ENCODE assay signal across 7 mouse cellular contexts in genomic region chr6:118454452-118454851, GRCm38 (mm10). TPM values are rescaled to one million over a fixed set of nuclear protein-coding genes. Genes with fewer than 3 reads are reported as not detected.
DNase-seq lines count a peak whose midpoint lies in the region; ATAC-seq and TF ChIP-seq lines count a peak whose summit lies in the region.

No protein-coding gene starts in this region.

- H3K27ac ChIP-seq in bone marrow macrophage, adult 2 months (ENCODE audit: insufficient read depth, low read depth, low read length) = no peak overlapping the region
- peak overlapping the region; percentile 99 for H3K27ac ChIP-seq in forebrain, embryonic 15.5 days (replicated peaks)
- peak overlapping the region; percentile 97; the same call in 1 of the 2 replicates for H3K27ac ChIP-seq in limb, embryonic 14.5 days (replicated peaks; ENCODE audit: low read depth, low read length)
- peak overlapping the region; percentile 93; the same call in 1 of the 2 replicates for H3K27ac ChIP-seq in stomach, embryonic 14.5 days (ENCODE audit: low read length)

- peaks cover 2% of the 10 kb centered on the region; the same call in 1 of the 2 replicates for H3K4me1 ChIP-seq in bone marrow macrophage, adult 2 months (ENCODE audit: control insufficient read depth, insufficient read depth, low read length)
- H3K4me1 ChIP-seq in forebrain, embryonic 15.5 days = peaks cover 21% of the 10 kb centered on the region
- H3K4me1 ChIP-seq in limb, embryonic 14.5 days (ENCODE audit: control insufficient read depth, insufficient read depth, low read length) = peaks cover 8% of the 10 kb centered on the region
- peaks cover 6% of the 10 kb centered on the region; the same call in 1 of the 2 replicates for H3K4me1 ChIP-seq in stomach, embryonic 14.5 days (ENCODE audit: control insufficient read depth, insufficient read depth, low read length)

- no peak for TF ChIP-seq POLR2A in bone marrow macrophage, adult 2 months (IDR thresholded peaks at IDR 0.05; ENCODE audit: borderline replicate concordance, low read depth, low read length)
- TF ChIP-seq POLR2A in limb, embryonic 14.5 days (IDR thresholded peaks at IDR 0.05; ENCODE audit: borderline replicate concordance, extremely low read depth, insufficient read depth, insufficient read length) = no peak

- no peaks in the 10 kb centered on the region for H3K9me3 ChIP-seq in forebrain, embryonic 15.5 days
- no peaks in the 10 kb centered on the region for H3K9me3 ChIP-seq in limb, embryonic 14.5 days (ENCODE audit: control insufficient read depth, low read length)
- H3K9me3 ChIP-seq in stomach, embryonic 14.5 days (ENCODE audit: control insufficient read depth, low read depth, low read length) = no peaks in the 10 kb centered on the region

- 47% methylated on average over 8 of the region's 8 CpGs for WGBS in forebrain, embryonic 15.5 days
- 32% methylated on average over 8 of the region's 8 CpGs for WGBS in limb, embryonic 14.5 days
- WGBS in stomach, embryonic 14.5 days = 27% methylated on average over 8 of the region's 8 CpGs

- peak overlapping the region; percentile 95 for H3K9ac ChIP-seq in forebrain, embryonic 15.5 days (replicated peaks)
- peak overlapping the region; percentile 95 for H3K9ac ChIP-seq in limb, embryonic 14.5 days (ENCODE audit: low read depth, low read length, severe bottlenecking)
- peak overlapping the region; percentile 88 for H3K9ac ChIP-seq in stomach, embryonic 14.5 days (replicated peaks; ENCODE audit: low read depth, low read length)

- H3K4me2 ChIP-seq in forebrain, embryonic 15.5 days (replicated peaks) = peak overlapping the region; percentile 80
- peak overlapping the region; percentile 75 for H3K4me2 ChIP-seq in limb, embryonic 14.5 days (replicated peaks; ENCODE audit: low read depth, low read length, severe bottlenecking)
- peak overlapping the region; percentile 68 for H3K4me2 ChIP-seq in stomach, embryonic 14.5 days (replicated peaks; ENCODE audit: low read depth, low read length)

- intact Hi-C loops in left cerebral cortex, postnatal 25 days (cut with DNase I) = no loop called here

- H3K27me3 ChIP-seq in forebrain, embryonic 15.5 days = no peaks in the 10 kb centered on the region
- H3K27me3 ChIP-seq in limb, embryonic 14.5 days (ENCODE audit: control insufficient read depth, insufficient read depth, low read length) = no peaks in the 10 kb centered on the region
- H3K27me3 ChIP-seq in stomach, embryonic 14.5 days (ENCODE audit: control insufficient read depth, insufficient read depth, low read length) = no peaks in the 10 kb centered on the region

- no peak for TF ChIP-seq CTCF in bone marrow macrophage, adult 2 months (IDR thresholded peaks at IDR 0.05; ENCODE audit: low read depth, low read length)

- ATAC-seq in forebrain, embryonic 15.5 days (replicated peaks) = no peak; the same call in none of the 2 replicates
- no peak for ATAC-seq in limb, embryonic 14.5 days (ENCODE audit: low FRiP score, low read depth)
- 0 out of 2 replicates have a peak, but pooled peaks have one; percentile 4 for ATAC-seq in stomach, embryonic 14.5 days (ENCODE audit: insufficient number of reproducible peaks, insufficient read depth, low FRiP score, low read depth)

- peak overlapping the region; percentile 91 for H3K4me3 ChIP-seq in bone marrow macrophage, adult 2 months (ENCODE audit: insufficient read depth, low read length)
- peak overlapping the region; percentile 87 for H3K4me3 ChIP-seq in forebrain, embryonic 15.5 days
- H3K4me3 ChIP-seq in limb, embryonic 14.5 days (replicated peaks; ENCODE audit: low read length) = peak overlapping the region; percentile 82
- H3K4me3 ChIP-seq in stomach, embryonic 14.5 days (ENCODE audit: low read depth, low read length) = peak overlapping the region; percentile 63

- peak; percentile 31 to 48 for DNase-seq in left cerebral cortex, postnatal 25 days (ENCODE audit: low spot score in 2 of 2)
- no peak for DNase-seq in left cerebral cortex, adult 11 months (ENCODE audit: low spot score)
- DNase-seq in limb, embryonic 14.5 days (ENCODE audit: low spot score) = no peak
- no peak for DNase-seq in kidney, adult 11 months

- no peaks in the 10 kb centered on the region for H3K36me3 ChIP-seq in forebrain, embryonic 15.5 days
- H3K36me3 ChIP-seq in limb, embryonic 14.5 days (ENCODE audit: control insufficient read depth, insufficient read depth, low read length) = peaks cover 14% of the 10 kb centered on the region; the same call in 1 of the 2 replicates
- peaks cover 3% of the 10 kb centered on the region for H3K36me3 ChIP-seq in stomach, embryonic 14.5 days (ENCODE audit: control insufficient read depth, insufficient read depth, low read length)

RNA-seq across cellular contexts. Expression of gene Zfp248, which starts 0.9 kb away (rescaled TPM):
- total RNA-seq in left cerebral cortex, postnatal 25 days (2021) = 10 to 100 TPM; 17.3 to 20.1 TPM
- polyA plus RNA-seq in bone marrow macrophage, adult 2 months (2012; ENCODE audit: insufficient read depth, insufficient read length, missing spikeins) = 2.6 and 2.7 TPM in 2 replicates
- 15.0 and 16.1 TPM in 2 replicates for polyA plus RNA-seq in forebrain, embryonic 15.5 days (2015; fragmentation: Nextera tagmentation; extraction: Ambion mirVana)
- 6.0 and 6.2 TPM in 2 replicates for polyA plus RNA-seq in limb, embryonic 14.5 days (2012; rRNA removed)
- polyA plus RNA-seq in limb, embryonic 14.5 days (2014; fragmentation: Nextera tagmentation; extraction: Ambion mirVana) = 8.4 and 10.6 TPM in 2 replicates
- polyA plus RNA-seq in stomach, embryonic 14.5 days (2014; fragmentation: Nextera tagmentation; extraction: Ambion mirVana) = 8.0 and 10.6 TPM in 2 replicates

RNA-seq across cellular contexts. Expression of gene Zfp9, which starts 24.7 kb away (rescaled TPM):
- total RNA-seq in left cerebral cortex, postnatal 25 days (2021) = 10 to 100 TPM; 17.4 to 19.4 TPM
- 0.42 and 0.47 TPM in 2 replicates for polyA plus RNA-seq in bone marrow macrophage, adult 2 months (2012; ENCODE audit: insufficient read depth, insufficient read length, missing spikeins)
- 9.0 and 9.9 TPM in 2 replicates for polyA plus RNA-seq in forebrain, embryonic 15.5 days (2015; fragmentation: Nextera tagmentation; extraction: Ambion mirVana)
- polyA plus RNA-seq in limb, embryonic 14.5 days (2012; rRNA removed) = 28.9 and 32.1 TPM in 2 replicates
- polyA plus RNA-seq in limb, embryonic 14.5 days (2014; fragmentation: Nextera tagmentation; extraction: Ambion mirVana) = 17.3 and 20.6 TPM in 2 replicates
- 12.2 and 12.4 TPM in 2 replicates for polyA plus RNA-seq in stomach, embryonic 14.5 days (2014; fragmentation: Nextera tagmentation; extraction: Ambion mirVana)

RNA-seq across cellular contexts. Expression of gene Bms1, which starts 35.2 kb away (rescaled TPM):
- 10 to 100 TPM; 31.5 to 32.6 TPM for total RNA-seq in left cerebral cortex, postnatal 25 days (2021)
- 21.6 and 26.0 TPM in 2 replicates for polyA plus RNA-seq in bone marrow macrophage, adult 2 months (2012; ENCODE audit: insufficient read depth, insufficient read length, missing spikeins)
- 26.0 and 28.1 TPM in 2 replicates for polyA plus RNA-seq in forebrain, embryonic 15.5 days (2015; fragmentation: Nextera tagmentation; extraction: Ambion mirVana)
- 14.1 and 24.4 TPM in 2 replicates for polyA plus RNA-seq in limb, embryonic 14.5 days (2012; rRNA removed)
- 31.1 and 35.8 TPM in 2 replicates for polyA plus RNA-seq in limb, embryonic 14.5 days (2014; fragmentation: Nextera tagmentation; extraction: Ambion mirVana)
- polyA plus RNA-seq in stomach, embryonic 14.5 days (2014; fragmentation: Nextera tagmentation; extraction: Ambion mirVana) = 30.4 and 34.0 TPM in 2 replicates

Comparison
In these comparisons a context has a peak if more than half of its experiments do, and no peak if none do; other contexts are left out.
1. DNase-seq: peak in left cerebral cortex, postnatal 25 days (2 of 2); none in left cerebral cortex, adult 11 months (single experiment), limb, embryonic 14.5 days (single experiment) and kidney, adult 11 months (single experiment).
2. Peak in every context shown above with its lines, with median percentiles within 50 percentile points of each other: H3K4me3 ChIP-seq, H3K4me2 ChIP-seq and H3K9ac ChIP-seq.